Mouse (Mus musculus) thymus, postnatal 25 days (tissue): ENCODE data around the gene Zdhhc11.
"Not testable (repeated sequence)": the region's sequence is repeated elsewhere in the genome, so short reads cannot be mapped to it uniquely, and the experiment has no call there.

Experiments
- DNase-seq: peaks from one replicate; pipeline ENCODE4 v3.0.0; 2022

Zdhhc11 gene

DNA sequence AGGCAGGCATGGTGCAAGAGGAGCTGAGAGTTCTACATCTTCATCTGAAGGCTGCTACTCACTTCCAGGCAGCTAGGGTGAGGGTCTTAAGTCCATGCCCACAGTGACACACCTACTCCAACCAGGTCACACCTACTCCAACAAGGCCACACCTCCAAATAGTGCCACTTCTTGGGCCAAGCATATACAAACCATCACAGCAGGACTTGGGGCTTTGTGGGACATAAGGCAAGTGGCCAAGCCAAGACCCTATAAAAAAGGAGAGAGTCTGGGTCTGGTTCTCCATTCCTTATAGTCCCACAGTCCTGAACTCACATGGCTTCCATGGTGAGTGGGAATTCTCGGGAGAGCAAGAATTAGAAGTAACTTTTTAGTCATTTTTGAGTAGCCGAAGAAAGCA lies 44.6 kb downstream of the Zdhhc11 start:
- DNase-seq = not testable (repeated sequence)

DNA sequence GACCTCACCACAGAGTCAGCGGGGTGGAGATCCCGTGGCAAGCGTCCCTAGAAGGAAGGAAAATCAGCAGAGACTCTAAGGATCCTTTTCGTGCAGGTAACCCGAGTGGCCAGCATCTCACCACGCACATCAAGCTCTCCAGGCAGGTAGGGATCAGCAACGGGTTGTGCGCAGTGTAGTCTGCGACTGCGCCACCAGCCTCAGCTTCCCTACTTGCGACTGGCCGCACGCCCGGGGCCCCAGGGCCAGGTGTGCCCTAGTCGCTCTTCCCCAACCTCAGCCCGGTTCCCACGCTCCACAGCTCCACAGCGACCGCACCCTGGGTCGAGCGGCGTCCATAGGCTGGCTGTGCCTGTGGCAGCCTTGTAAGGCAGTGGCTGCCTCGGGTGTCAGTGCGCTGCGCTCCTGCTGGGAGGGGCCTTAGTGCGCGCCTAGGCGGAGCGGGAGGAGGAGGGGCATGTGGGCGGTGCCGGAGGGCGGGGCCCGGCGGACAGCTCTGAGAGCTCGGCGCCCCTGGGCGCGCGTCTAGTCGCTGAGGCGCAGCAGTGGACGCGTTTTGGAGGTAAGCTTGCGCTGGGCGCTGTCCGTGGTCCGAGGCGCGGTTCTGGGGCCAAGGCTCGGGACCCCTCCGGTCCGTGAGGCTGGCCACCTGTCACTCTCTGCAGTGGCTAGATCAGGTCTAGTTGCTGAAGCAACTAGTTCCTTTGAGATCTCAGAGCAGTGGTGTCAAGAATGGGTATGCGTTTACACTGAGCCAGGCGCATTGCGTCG lies 45.5 kb downstream of the Zdhhc11 start, which contains the start of gene Tppp:
Gene Tppp, plus strand, starts transcription at position 460 of the 771 bp plus-strand sequence.
- peak; percentile 94 for DNase-seq

DNA sequence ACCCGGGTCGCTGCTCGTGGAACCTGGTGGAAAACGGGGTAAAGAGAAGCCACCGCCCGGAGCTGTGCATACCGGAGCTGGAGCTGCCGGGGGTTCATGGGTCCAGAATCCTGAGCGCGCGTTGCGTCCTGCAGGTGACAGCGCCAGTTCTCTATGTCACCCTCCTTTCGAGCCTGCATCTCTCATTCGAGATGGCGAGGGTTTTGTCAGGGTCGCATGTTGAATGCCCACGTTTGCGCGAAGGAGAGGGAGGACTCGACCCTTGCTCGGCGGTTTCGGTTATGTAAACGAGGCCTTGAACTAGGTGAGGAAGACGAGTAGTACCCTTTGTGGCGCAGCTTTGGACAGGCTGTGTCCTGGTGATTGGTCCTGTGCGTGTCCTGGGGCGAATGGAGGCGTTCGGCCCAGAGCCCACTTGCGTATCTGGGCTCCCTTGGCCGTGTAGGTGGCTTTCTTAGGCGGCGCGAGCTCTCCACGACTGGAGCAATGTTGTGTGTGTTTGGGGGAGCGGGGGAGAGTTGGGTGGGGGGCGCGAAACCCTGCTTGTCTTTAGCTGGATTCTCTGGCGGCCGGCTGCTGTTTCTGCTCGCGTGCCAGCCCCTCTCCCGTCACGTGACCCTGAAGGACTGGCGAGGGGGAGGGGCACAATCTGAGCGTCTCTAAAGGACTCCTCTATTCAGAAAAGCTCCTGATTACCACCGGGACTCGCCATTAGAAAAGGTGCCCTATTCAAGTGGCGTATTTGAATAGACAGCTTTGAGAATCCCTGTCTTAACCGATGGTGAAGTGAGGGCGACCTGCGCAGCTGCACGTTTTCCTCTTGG lies 46.4 kb downstream of the Zdhhc11 start:
- peak; percentile 39 for DNase-seq

DNA sequence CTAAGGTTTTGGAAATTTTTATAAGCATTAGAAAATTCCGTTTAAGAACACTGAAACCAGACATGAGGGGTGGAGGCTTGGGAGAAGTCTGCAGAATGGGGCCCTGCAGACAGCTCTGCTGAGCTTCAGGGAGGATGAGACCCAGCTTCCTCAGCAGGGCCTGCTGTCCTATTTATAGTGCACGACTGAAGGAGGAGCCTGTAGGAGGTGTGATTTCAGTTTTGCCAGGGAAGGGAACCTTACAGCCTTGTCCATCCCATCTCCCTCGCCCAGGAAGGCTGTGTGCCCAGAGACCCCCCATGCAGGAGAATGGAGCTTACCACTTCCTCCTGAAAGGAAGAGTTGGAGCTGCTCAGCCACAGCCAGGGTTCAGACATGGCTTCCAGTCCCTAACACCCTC lies 47.0 kb downstream of the Zdhhc11 start:
- DNase-seq = no peak

DNA sequence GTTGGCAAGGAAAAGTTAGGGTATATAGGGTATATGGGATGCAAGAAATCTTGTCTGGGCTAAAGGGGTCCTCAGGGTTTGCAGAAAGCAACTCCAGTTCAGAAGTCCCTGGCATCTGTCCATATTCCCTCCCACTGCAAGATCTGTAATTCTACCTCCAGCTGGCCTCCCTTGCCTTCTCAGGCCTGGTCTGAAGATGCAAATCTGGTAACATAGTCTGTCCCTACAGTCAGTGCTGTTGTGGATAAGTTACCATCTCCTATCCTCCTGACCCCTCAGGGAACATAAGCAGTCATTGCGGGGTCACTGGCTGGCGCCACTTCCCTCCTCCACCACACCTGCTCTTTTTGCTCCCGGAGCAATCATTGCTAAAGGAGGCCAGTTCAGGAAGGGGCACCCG lies 52.3 kb downstream of the Zdhhc11 start:
- no peak for DNase-seq

DNA sequence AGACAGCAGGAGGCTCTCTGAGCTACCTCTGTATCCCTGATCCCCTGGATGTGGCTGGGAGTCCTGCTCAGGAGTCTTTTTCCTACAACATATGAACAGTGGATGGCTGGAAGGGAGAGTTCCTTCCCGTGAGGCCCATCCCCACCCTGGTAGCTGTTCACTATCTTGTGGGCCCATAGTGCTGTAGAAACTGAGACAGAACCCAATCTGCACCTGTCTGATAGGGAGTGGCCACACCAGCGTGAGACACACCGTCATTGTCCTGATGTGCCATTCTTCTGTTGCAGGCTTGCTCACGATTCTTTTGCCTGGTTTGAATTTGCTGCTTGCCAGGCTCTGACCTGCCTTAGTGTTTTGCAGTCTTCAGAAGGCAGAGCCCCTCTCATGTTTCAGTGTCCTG lies 53.8 kb downstream of the Zdhhc11 start:
- no peak for DNase-seq

DNA sequence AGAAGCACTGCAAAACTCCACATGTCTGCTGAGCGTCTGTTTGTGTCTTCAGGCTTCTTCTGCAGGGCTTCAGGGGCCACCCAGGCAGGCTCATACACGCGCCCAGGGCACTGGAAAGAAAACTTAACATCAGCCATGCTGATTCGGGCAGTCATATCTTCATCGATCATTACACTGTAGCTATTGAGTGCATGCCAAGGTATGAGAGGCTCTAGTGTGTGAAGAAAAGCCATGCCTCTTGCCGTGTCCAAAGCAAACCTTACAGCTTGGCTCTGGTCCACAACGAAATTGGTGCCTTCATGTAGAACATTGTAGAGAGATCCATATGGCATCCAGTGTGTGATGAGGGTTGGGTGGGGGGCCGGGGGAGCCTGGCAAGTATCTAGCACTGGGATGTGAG lies 55.4 kb downstream of the Zdhhc11 start:
- not testable (repeated sequence) for DNase-seq

DNA sequence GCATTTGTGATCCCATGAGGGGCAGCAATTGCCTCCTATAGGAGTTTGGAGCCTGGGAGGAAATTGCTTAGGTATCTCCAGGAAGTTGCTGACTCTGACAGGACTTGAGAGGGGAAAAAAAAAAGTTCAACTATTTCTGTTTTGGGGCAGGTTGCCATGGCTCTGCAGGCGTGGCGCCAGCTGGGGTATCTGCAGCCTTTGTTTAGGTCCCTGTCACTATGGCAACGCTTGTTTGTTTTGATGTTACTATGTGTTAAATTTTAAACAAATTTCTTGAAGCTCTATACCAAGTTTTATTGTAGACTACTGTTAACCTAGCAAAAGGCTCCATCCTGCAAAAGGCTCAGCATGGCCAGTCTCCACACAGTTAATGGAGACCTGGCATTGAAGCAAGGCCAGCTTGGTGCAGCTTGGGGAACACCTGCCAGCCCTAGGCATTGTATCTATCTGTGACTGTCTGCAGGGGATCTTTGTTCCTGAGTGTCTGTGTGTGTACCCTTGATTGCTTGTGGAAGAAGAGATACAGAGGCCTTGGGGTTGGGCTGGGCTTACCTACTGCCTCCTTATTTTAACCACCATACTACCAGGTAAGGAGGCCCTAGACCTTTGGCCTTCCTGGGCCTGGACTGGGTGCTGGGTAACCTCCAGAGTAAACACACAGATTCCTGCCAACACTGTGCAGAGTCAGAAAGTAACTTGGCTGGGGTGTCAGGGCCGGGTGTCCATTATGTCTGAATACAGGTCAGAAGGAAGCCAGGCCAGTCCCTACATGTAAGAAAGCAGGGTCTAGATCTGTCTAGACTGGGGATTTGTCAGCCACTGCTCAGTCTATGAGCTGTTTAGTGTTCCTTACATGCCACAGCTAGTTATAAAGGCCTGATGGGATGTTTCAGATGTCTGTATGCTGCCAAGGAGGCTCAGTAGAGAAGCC lies 61.8 kb downstream of the Zdhhc11 start:
- DNase-seq = no peak

DNA sequence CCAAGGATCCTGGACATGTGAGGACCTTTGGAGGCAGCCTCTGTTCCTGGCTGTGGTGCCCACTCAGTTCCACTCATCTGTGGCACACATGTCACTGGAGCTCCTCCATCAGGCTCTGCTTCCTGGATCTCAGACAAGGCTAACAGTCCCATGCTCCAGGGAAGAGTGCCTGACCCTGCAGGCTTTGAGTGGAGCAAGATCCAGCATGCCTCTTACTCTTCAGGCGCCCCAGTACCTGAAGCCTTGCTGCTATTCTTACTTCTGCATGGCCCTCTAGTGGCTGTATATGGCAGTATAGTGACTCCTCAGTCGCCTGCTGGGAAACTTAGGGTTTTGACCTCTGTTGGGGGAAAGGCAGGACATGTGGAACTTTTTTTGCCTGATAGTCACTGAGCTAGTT lies 62.6 kb downstream of the Zdhhc11 start:
- DNase-seq = peak; percentile 20

DNA sequence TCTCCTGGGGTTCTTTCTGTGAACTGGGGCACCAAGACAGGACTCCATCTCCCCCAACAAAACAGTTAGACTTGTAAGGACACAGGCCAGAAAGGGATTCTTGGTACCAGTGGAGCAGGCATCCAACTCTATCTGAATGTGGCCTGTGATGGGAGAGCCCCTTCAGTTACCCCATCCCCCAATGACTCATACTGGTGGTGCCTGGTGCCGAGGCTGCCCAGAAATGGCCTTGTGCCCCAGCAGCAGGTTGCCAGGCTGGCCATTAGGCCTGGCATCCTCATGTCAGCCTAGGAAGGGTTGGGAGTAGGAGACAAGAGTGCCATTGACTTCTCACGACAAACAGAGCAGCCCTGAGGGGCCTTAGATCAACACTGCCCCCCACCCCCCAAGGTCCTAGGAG lies 64.5 kb downstream of the Zdhhc11 start:
- no peak for DNase-seq

DNA sequence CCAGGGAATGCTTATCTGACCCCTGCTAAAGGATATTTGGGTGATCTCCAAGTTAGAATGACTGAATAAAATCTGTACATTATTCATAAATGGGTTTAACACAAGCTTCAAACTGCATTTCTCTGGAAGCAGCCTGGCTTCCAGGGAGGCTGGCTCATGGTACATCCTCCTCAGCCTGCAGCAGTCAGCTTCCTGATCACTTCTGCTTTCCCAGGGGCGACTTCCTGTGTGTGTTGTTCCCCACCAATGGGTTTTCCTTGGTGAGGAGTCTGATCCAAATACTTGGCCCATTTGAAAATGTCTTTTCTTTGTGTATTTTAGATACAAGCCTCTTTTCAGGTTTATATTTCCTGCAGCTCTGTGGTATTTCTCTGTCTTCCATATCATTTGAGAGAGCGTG lies 65.4 kb downstream of the Zdhhc11 start:
- no peak for DNase-seq

DNA sequence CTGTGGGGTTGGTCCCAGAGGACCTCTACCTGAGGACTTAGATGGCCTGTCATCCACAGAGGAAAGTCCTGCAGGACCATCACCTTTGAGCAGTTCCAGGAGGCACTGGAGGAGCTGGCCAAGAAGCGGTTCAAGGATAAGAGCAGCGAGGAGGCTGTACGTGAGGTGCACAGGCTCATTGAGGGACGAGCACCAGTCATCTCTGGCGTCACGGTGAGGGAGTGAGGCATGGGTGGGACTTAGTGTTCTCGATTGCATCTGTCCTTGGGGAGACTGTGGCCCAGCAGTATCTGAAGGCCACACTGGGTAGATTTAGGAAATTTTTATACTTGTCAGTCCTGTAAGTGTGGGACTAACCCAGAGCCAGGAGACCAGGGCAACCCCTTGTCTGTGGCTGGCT lies 67.0 kb downstream of the Zdhhc11 start:
- DNase-seq = no peak

DNA sequence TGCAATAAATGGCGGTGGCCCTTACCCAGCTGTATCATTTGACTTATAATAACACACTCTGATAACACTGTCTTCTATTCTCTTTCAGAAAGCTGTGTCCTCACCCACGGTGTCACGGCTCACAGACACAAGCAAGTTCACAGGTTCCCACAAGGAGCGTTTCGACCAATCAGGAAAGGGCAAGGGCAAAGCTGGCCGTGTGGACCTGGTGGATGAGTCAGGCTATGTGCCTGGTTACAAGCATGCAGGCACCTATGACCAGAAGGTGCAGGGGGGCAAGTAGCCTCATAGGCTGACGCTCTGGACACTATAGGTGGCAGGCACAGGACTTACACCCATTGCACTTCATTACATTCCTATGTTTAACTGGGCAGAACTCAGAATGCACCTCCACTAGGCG lies 67.5 kb downstream of the Zdhhc11 start:
- DNase-seq = no peak

DNA sequence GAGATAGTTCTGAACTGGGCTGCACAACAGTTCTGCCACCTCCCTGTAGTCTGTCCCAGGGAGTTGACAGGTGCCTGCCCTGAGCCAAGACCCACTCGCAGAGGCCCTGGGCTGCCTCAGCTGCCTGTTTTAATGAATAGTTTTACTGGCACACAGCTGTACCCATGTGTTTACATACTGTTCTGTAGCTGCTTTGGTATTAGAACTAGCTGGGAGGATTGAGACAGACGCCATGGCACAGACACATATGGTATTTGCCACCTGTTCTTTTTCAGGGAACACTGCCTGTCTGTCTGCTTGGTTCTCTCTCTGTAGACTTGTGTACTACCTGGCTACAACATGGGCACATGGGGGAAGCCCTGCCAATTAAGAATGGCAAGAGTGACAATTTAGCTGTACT lies 71.1 kb downstream of the Zdhhc11 start:
- no peak for DNase-seq

DNA sequence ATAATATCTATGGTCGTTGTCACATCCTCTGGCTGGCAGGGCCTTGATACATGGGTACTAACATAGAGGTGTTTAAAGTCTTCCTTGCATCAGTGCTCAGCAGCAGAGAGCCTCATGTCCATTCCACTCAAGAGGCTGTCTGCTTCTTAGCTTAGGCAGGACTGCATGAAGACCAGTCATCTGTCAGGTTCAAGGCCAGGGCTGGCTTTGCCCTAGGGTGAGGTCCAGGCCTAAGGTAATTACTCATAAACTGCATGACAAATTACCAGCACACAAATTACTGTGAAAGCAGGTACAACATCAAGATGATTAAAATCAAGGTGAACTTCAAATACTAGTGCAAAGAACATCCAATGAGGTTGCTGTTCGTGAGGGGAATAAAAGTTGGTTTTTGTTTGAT lies 72.1 kb downstream of the Zdhhc11 start:
- DNase-seq = no peak

DNA sequence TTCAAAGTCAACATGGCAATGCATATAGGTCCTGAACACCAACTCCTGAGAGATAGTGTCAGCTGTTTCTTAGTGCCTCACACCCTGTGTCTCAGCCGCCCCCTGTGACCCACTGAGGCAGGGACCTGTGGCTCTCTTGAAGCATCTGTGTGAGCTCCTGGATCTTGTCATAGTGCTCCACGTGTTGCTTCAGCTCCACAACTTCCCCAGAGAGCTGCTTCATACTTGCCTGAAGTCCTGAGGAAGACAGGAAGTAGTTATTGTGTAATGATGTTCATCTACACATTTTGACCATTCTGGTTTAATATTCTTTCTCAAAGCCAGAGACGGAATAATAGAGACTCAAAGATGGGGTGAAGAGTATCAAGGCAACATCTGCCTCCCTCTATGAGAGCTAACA lies 76.3 kb downstream of the Zdhhc11 start:
- no peak for DNase-seq
